Mouse (Mus musculus) intestine, postnatal 0 days (tissue): ENCODE measurements around the gene Foxd1. TPM values are rescaled to one million over a fixed set of nuclear protein-coding genes. Genes with fewer than 3 reads are reported as not detected.

Source experiments
- ATAC-seq: fragments of 200-750 bp; cut with Nextera tagmentation; 2 replicates; pipeline ENCODE4 v1.8.0; 2017; ENCODE audit warnings: mild to moderate bottlenecking, moderate TSS enrichment, moderate library complexity
- H3K27ac ChIP-seq: fragments of 300-500 bp; sonication (generic); 2 replicates; pipeline ENCODE4 v1.5.1; 2014; ENCODE audit warnings: mild to moderate bottlenecking, low read depth, low read length, moderate library complexity
- H3K27me3 ChIP-seq: fragments of 300-500 bp; sonication (generic); replicated peaks from 2 replicates; pipeline ENCODE4 v1.6.1; 2014; ENCODE audit warnings: low read length, mixed read lengths; ENCODE audit not compliant: control insufficient read depth, insufficient read depth
- H3K36me3 ChIP-seq: fragments of 300-500 bp; sonication (generic); 2 replicates; pipeline ENCODE4 v1.6.1; 2014; ENCODE audit warnings: mild to moderate bottlenecking, moderate library complexity; ENCODE audit not compliant: control insufficient read depth, insufficient read depth
- H3K4me1 ChIP-seq: fragments of 300-500 bp; sonication (generic); replicated peaks from 2 replicates; pipeline ENCODE4 v1.6.1; 2014; ENCODE audit warnings: antibody characterized with exemption, low read length, mixed read lengths; ENCODE audit not compliant: control insufficient read depth, insufficient read depth
- H3K4me2 ChIP-seq: fragments of 300-500 bp; sonication (generic); replicated peaks from 2 replicates; pipeline ENCODE4 v1.6.1; 2014; ENCODE audit warnings: low read depth, mild to moderate bottlenecking, moderate library complexity
- H3K4me3 ChIP-seq: fragments of 300-500 bp; sonication (generic); 2 replicates; pipeline ENCODE4 v1.5.1; 2014; ENCODE audit warnings: low read depth, low read length
- H3K9ac ChIP-seq: fragments of 300-500 bp; sonication (generic); 2 replicates; pipeline ENCODE4 v1.6.1; 2014; ENCODE audit warnings: mild to moderate bottlenecking, low read depth, low read length
- H3K9me3 ChIP-seq: fragments of 300-500 bp; sonication (generic); 2 replicates; pipeline ENCODE4 v1.6.1; 2016; ENCODE audit warnings: mixed run types; ENCODE audit not compliant: control insufficient read depth
- CTCF ChIP-seq: sonication (generic); IDR thresholded peaks from 2 replicates; pipeline ENCODE4 v1.5.1; 2016; ENCODE audit warnings: low read depth, mild to moderate bottlenecking, control low read depth, antibody characterized with exemption, moderate library complexity
- WGBS: fragments of 180-500 bp; shearing (Covaris S2); extraction: QIAGEN DNeasy Blood & Tissue Kit; methylation state at CpG from one replicate; pipeline ENCODE4 v1.1.7; 2014; 5-methylcytosine and 5-hydroxymethylcytosine counted together
- polyA plus RNA-seq: library from polyadenylated mRNA; unstranded; fragments of >200 nt; fragmentation: Nextera tagmentation; extraction: Ambion mirVana; gene quantifications from 2 replicates; pipeline ENCODE4 v1.2.1, GENCODE M21; 2015

Foxd1 gene
- polyA plus RNA-seq, 1 experiment from 2014 or later = not detected

DNA sequence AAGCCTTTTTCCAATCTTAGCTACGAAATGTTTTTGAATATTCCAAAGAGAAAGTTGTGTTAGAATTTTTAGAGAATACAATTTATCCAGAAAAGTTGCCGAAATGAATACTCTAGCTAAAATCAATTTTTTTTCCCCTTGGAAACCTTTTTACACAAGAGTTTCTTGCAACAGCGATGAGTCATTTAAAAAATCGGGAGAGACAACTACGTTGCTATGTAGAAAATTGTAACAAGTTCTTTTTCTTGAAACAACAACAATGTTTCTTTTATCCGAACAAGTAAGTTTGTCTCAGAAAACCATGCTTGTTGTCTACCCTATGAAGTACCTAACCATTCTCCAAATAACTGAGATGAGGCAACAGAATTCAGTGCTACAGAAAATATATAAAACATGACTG, 36.1 kb upstream of the Foxd1 start:
- peaks cover 6% of the 10 kb centered on the region; the same call in 1 of the 2 replicates for H3K4me1 ChIP-seq
- 87% methylated on average over 6 of the region's 6 CpGs for WGBS
- H3K9ac ChIP-seq = no peak overlapping the region
- TF ChIP-seq CTCF = no peak
- H3K27ac ChIP-seq = no peak overlapping the region
- H3K9me3 ChIP-seq = no peaks in the 10 kb centered on the region
- H3K4me2 ChIP-seq = peak overlapping the region; percentile 73; the same call in 1 of the 2 replicates
- no peak overlapping the region for H3K4me3 ChIP-seq
- no peak for ATAC-seq
- H3K27me3 ChIP-seq = no peaks in the 10 kb centered on the region
- H3K36me3 ChIP-seq = peaks cover 7% of the 10 kb centered on the region; the same call in 1 of the 2 replicates

GRCm38 (mm10) chr13:98325034-98325433, 29.0 kb upstream of the Foxd1 start:
- no peak overlapping the region for H3K9ac ChIP-seq
- 87% methylated on average over 11 of the region's 11 CpGs for WGBS
- TF ChIP-seq CTCF = no peak

GRCm38 (mm10) chr13:98332106-98332505, 21.9 kb upstream of the Foxd1 start:
- Histone ChIP-seq H3K4me3 (no peak overlapping the region), H3K9me3 (no peaks in the 10 kb centered on the region), H3K27ac (no peak overlapping the region), H3K4me1 (no peaks in the 10 kb centered on the region), H3K4me2 (no peak overlapping the region), H3K9ac (no peak overlapping the region), H3K36me3 (no peaks in the 10 kb centered on the region), H3K27me3 (no peaks in the 10 kb centered on the region)
- TF ChIP-seq CTCF = peak; percentile 72
- no peak for ATAC-seq
- 41% methylated on average over 2 of the region's 2 CpGs for WGBS

More at GRCm38 (mm10) chr13:98325034-98325433, 29.0 kb upstream of the Foxd1 start:
- Histone ChIP-seq H3K27me3 (no peaks in the 10 kb centered on the region), H3K4me3 (no peak overlapping the region), H3K27ac (no peak overlapping the region), H3K36me3 (no peaks in the 10 kb centered on the region), H3K4me2 (no peak overlapping the region), H3K4me1 (no peaks in the 10 kb centered on the region), H3K9me3 (no peaks in the 10 kb centered on the region)
- no peak for ATAC-seq

DNA sequence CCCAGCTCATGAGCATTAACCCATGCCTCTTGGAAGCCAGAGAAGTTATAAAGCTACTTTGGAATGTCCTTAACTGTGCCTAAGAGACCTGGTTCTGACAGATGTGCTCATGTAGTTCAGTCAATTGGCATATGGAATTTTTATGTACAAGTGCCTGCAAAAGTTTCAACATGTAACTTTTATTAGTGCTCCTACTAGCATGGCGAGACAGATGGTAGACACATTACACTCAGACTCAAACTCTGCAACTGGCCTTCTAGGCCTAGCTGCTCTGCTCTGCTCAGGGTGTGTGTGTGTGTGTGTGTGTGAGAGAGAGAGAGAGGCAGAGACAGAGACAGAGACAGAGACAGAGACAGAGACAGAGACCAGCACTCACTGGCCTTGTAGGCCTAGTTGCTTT, 17.8 kb upstream of the Foxd1 start:
- Histone ChIP-seq H3K36me3 (no peaks in the 10 kb centered on the region), H3K4me3 (no peak overlapping the region)
- WGBS = 94% methylated on average over 1 of the region's 1 CpGs

GRCm38 (mm10) chr13:98340506-98340905, 13.5 kb upstream of the Foxd1 start:
- 73% methylated on average over 5 of the region's 5 CpGs for WGBS

More for the DNA sequence above, 17.8 kb upstream of the Foxd1 start:
- Histone ChIP-seq H3K9me3 (no peaks in the 10 kb centered on the region), H3K27me3 (0 out of 2 replicates have a peak, but pooled peaks cover 3% of the 10 kb centered on the region), H3K4me2 (no peak overlapping the region), H3K4me1 (no peaks in the 10 kb centered on the region), H3K27ac (no peak overlapping the region), H3K9ac (no peak overlapping the region)
- ATAC-seq = no peak
- no peak for TF ChIP-seq CTCF

DNA sequence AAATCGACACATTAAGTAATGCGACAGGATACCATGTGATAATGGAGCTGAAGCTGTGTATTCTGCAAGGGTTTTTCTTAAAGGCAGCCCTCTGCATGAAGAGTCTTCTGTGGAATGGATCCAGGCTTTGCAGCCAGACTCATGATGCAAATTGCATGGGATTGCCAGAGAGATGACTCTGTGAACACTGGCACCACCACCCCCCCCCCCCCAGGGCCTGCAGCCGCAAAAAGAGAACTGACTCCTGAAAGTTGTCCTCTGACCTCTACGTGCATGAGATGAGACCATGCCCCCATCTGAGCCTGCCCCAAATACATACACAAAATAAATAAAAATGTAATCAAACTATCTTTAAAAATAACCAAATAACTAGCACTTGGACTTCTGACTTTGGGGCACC, 4.6 kb upstream of the Foxd1 start:
- no peak overlapping the region for H3K4me2 ChIP-seq
- 74% methylated on average over 4 of the region's 4 CpGs for WGBS
- H3K4me3 ChIP-seq = no peak overlapping the region
- no peaks in the 10 kb centered on the region for H3K9me3 ChIP-seq
- H3K27ac ChIP-seq = no peak overlapping the region
- ATAC-seq = no peak
- peaks cover 58% of the 10 kb centered on the region for H3K27me3 ChIP-seq
- no peak for TF ChIP-seq CTCF
- no peaks in the 10 kb centered on the region for H3K36me3 ChIP-seq
- H3K9ac ChIP-seq = no peak overlapping the region
- H3K4me1 ChIP-seq = peaks cover 4% of the 10 kb centered on the region; the same call in 1 of the 2 replicates

More at GRCm38 (mm10) chr13:98340506-98340905, 13.5 kb upstream of the Foxd1 start:
- no peak overlapping the region for H3K4me2 ChIP-seq
- H3K9ac ChIP-seq = no peak overlapping the region
- H3K27me3 ChIP-seq = peaks cover 8% of the 10 kb centered on the region; the same call in 1 of the 2 replicates
- TF ChIP-seq CTCF = no peak
- no peak for ATAC-seq
- no peaks in the 10 kb centered on the region for H3K36me3 ChIP-seq
- H3K27ac ChIP-seq = no peak overlapping the region
- H3K4me3 ChIP-seq = no peak overlapping the region
- H3K9me3 ChIP-seq = no peaks in the 10 kb centered on the region
- H3K4me1 ChIP-seq = no peaks in the 10 kb centered on the region

GRCm38 (mm10) chr13:98351527-98351926, 2.5 kb upstream of the Foxd1 start:
- Histone ChIP-seq H3K4me2 (no peak overlapping the region), H3K4me3 (no peak overlapping the region), H3K27ac (no peak overlapping the region), H3K36me3 (no peaks in the 10 kb centered on the region), H3K27me3 (peaks cover 71% of the 10 kb centered on the region), H3K4me1 (peaks cover 7% of the 10 kb centered on the region; the same call in 1 of the 2 replicates), H3K9ac (no peak overlapping the region), H3K9me3 (no peaks in the 10 kb centered on the region)
- no peak for ATAC-seq
- 13% methylated on average over 8 of the region's 8 CpGs for WGBS
- peak; percentile 70 for TF ChIP-seq CTCF
